Mouse (Mus musculus): ENCODE measurements at regions not wholly inside any gene's neighbourhood (a gene's known extent, or its start where the extent isn't known, plus 50 kb on each side); places are given as distances from the start of the nearest gene placed in this dataset.

- no peak for DNase-seq (ENCODE audit: low spot score in 2 of 2)
Observed at GRCm38 (mm10) chr8:103347158-103347871, 561.9 kb upstream of the Cdh11 start.

GRCm38 (mm10) chr8:103361713-103362112, 576.3 kb upstream of the Cdh11 start:
- DNase-seq (ENCODE audit: low spot score in 2 of 2): no peak

GRCm38 (mm10) chr8:103370394-103370793, 585.0 kb upstream of the Cdh11 start:
- no peak for DNase-seq (ENCODE audit: low spot score in 2 of 2)

DNA sequence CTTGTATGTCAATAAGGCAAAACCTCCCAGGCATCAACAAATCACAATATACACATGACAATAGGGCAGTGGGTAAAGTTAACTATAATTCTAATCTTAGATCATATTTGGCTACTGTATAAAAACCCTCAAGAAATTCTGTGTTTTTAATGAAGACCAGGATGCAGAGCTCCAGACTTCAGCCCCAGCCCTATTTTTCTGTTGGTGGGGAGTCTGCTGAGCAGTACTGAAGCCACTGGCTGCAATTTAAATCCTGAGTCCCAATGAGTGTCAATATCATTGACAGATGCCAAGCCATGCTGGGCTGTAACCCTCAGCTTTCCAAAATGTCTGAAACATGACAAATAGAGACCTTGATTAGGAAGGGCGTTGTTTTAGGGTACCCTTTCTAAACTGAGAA, 587.6 kb upstream of the Cdh11 start:
- no peak for DNase-seq (ENCODE audit: low spot score in 2 of 2)

DNA sequence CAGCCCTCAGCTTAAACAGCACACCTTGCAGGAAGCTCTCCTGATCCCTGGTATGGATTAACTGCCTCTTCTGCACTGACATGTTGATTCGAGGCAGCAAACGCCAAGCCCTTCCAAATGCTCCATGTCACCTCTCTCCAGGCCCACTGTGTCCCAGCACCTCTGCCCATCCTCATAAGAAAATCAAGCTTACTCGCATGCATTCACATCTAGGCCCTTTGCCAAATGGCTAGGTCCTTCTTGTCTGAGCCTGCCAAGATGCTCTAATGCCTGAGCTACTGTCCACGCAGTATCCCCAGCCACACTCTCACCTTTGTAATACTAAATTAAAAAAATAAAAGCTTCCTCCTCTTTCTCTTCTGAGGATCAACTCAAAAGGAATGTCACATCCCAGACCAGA, 588.7 kb upstream of the Cdh11 start:
- DNase-seq (ENCODE audit: low spot score in 2 of 2): no peak

DNA sequence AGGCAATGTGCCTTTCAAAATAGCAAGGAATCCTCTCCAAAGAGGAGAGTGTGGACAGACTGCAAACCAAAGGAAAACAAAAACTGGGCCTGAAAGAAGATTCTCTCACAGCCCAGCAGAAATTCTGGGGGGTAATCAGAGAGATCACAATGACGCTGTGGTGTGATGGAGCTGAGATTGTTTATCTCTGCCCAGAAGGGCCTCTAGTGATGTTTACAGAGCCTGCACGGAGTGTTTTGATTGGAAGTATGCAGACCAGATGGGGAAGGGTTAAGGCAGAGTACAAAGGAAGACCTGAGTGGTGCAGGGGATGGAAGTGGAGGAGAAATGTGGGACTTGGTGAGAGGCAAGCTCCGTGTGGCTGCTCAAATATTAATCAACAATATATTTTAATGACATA, 593.1 kb upstream of the Cdh11 start:
- DNase-seq (ENCODE audit: low spot score in 2 of 2): no peak

- DNase-seq (ENCODE audit: low spot score in 2 of 2): no peak
Observed at GRCm38 (mm10) chr8:103381575-103381974, 596.1 kb upstream of the Cdh11 start.

DNA sequence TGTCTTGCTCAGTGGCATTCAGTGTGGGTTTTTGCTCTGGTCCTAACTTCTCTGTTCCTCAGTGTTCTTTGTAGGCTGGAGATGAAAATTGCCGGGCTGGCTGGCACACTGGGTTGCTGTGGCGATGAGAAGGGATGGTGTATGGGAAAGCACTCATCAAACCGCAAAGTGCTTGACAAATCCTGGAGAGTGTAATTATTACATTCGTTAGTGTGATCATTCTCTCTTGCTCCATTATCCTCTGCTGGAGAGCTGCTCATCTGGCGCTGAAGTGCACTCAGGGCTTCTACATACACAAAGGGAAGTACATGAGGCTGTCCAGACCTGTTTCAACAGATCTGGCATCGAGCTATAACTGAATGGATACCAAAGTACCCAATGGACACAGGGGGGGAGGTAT, 605.9 kb upstream of the Cdh11 start:
- DNase-seq (ENCODE audit: low spot score in 2 of 2): no peak

- no peak for DNase-seq (ENCODE audit: low spot score in 2 of 2)
Observed at GRCm38 (mm10) chr8:103395316-103395715, 609.9 kb upstream of the Cdh11 start.

DNA sequence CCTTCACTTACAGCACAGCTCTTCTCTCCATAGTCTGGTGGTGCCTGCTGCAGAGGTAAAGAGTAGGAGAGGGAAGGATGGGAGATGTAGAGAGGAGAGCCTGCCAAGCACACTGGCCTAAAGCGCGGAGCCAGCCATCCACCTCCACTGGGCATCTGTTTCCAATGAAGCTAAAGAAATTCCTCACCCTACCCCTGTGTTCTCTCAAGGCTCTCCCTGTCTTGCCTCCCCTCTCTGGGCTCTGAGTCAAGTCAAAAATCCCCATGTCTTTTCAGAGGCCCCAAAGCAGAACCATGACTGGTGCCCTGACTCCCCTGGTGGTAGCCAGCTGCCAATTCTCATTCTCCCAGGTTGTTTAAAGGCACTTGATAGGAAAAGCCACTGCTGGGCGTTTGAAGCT, 612.7 kb upstream of the Cdh11 start:
- DNase-seq (ENCODE audit: low spot score in 2 of 2): peak in 1 of 2 experiments; percentile 10

- no peak for DNase-seq (ENCODE audit: low spot score in 2 of 2)
Observed at GRCm38 (mm10) chr8:103399466-103399865, 614.0 kb upstream of the Cdh11 start.

DNA sequence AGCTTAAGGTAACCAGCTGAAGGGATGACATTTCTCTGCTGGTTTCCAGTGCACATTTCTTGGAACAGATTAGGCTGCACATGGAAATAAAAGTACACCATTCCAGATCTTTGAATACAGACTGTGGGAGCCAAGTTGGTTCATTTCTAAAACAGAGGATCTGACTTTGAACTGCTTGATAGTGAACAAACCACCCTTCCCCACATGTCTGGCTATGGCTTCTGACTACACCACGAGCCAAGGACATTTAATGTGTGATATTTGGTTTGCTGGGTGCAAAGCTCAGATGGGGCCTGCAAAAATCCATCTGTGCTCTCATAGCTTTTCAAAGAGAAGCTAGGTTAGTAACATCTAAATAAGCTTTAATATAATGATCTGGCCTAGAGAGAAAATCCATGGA, 614.7 kb upstream of the Cdh11 start:
- peak in 1 of 2 experiments; percentile 19 for DNase-seq (ENCODE audit: low spot score in 2 of 2)

GRCm38 (mm10) chr8:103402731-103403130, 617.3 kb upstream of the Cdh11 start:
- DNase-seq (ENCODE audit: low spot score in 2 of 2): no peak

- no peak for DNase-seq (ENCODE audit: low spot score in 2 of 2)
Observed at GRCm38 (mm10) chr8:103403826-103404225, 618.4 kb upstream of the Cdh11 start.

- DNase-seq (ENCODE audit: low spot score in 2 of 2): no peak
Observed at GRCm38 (mm10) chr8:103405787-103406186, 620.3 kb upstream of the Cdh11 start.

GRCm38 (mm10) chr8:103406921-103407320, 621.5 kb upstream of the Cdh11 start:
- no peak for DNase-seq (ENCODE audit: low spot score in 2 of 2)

- DNase-seq (ENCODE audit: low spot score in 2 of 2): no peak
Observed at GRCm38 (mm10) chr8:103407631-103408030, 622.2 kb upstream of the Cdh11 start.

- no peak for DNase-seq (ENCODE audit: low spot score in 2 of 2)
Observed at GRCm38 (mm10) chr8:103408411-103408810, 623.0 kb upstream of the Cdh11 start.

- no peak for DNase-seq (ENCODE audit: low spot score in 2 of 2)
Observed at GRCm38 (mm10) chr8:103409121-103409551, 623.7 kb upstream of the Cdh11 start.

DNA sequence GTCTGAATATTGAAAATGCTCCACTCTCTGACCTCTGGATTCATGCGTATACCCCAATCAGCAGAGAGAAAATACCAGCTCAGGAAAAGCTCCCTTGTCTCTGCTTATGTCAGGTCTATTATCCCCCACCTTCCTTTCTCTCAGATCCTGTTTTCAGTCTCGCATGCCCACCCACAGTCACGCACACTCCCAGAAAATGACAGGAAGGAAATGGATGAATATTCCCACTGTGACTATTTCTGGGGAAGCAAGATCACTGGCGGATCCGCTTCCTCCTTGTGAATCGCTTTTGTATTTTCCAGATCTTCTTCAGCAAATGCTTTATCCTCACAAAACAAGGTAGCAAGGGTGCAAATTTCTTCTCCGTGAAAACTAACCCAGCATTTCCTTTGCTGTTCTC, 627.3 kb upstream of the Cdh11 start:
- peak; percentile 20 to 28 for DNase-seq (ENCODE audit: low spot score in 2 of 2)

DNA sequence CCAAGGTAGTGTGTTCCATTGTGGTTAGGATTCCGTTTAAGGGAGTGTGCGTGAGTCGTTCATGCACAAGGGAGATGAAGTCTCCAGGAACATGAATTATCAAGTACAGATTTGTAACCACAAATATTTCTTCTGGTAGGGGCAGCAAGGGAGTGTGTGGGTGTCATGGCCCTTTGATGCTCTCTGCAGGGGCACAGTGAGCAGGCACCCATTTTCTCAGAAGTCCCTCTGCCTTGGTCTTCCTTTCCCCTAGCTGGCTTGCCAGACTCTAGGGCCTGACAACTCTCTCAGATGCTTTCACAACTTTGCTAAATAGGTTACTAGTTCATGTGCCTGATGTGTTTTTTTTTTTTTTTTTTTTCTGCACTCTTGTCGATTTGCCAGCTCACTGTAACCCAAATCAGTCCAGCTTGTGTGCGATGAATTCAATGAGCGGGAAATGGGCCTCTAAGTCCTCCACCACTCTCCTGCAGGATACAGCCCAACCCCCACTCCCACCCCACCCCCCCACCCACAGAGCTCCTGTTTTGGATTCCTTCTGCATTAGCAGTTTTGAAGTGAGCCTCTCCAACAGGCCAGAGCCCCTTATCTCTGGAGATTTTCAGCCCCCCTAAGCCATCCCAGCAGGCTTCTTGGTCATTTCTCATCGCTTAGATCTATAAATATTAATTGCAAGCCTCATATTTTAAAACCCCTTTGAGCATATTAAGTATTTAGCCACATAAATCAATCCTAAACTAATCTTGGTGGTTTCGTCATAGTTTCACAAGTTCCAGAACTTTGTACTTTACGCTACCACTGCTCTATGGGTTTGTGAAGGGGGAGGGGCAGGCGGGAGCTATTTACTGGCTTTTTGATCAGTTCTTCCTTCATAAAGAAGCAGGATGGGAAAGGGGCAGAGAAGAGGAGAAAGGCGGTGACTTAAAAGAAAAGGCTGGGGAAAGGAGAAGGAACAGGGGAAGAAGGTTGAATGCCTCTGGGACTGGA, 628.4 kb upstream of the Cdh11 start:
- no peak for DNase-seq (ENCODE audit: low spot score in 2 of 2)

GRCm38 (mm10) chr8:103422313-103422973, 637.0 kb upstream of the Cdh11 start:
- no peak for DNase-seq (ENCODE audit: low spot score in 2 of 2)
